Mouse (Mus musculus) layer of hippocampus, adult 8-10 months (tissue): Measurements from ENCODE around the gene Runx3. TPM values are rescaled to one million over a fixed set of nuclear protein-coding genes. Genes with fewer than 3 reads are reported as not detected.
A peak's percentile ranks its signal among the peaks of the same experiment; 100 is the strongest.

Source experiments
- DNase-seq, 2 experiments: peaks; one replicate each; pipeline ENCODE4 v3.0.0; 2022; ENCODE audit warnings: low spot score in 2 of 2
- total RNA-seq, 4 experiments: library from RNA; stranded (reverse); gene quantifications; 2 replicates each; pipeline ENCODE4 v1.2.4; 2022

Gene Runx3
- total RNA-seq, 4 experiments from 2014 or later = 0.78 to 0.89 TPM; not detected in 2

- peak; percentile 28 to 76 for DNase-seq
Measured at GRCm38 (mm10) chr4:135219652-135220051, 99.2 kb downstream of the Runx3 start.

- no peak for DNase-seq
Measured at GRCm38 (mm10) chr4:135220641-135221040, 100.2 kb downstream of the Runx3 start.

- DNase-seq = no peak
Measured at GRCm38 (mm10) chr4:135221632-135222407, 101.4 kb downstream of the Runx3 start.

GRCm38 (mm10) chr4:135223808-135224207 is 103.4 kb downstream of the Runx3 start:
- no peak for DNase-seq

GRCm38 (mm10) chr4:135226008-135226667 is 105.7 kb downstream of the Runx3 start:
- DNase-seq = no peak

Other genes with a start within 250 kb of the Runx3 start
- 100 to 1,000 TPM; 113 to 123 (median 116) TPM for gene Tmem50a, start 205.6 kb upstream of the Runx3 start, total RNA-seq
- gene Rsrp1, start 197.1 kb upstream of the Runx3 start, total RNA-seq = 100 to 1,000 TPM; 246 to 317 (median 274) TPM
- 10 to 100 TPM; 45.5 to 65.0 (median 51.9) TPM for gene Syf2, start 189.8 kb upstream of the Runx3 start, total RNA-seq
- gene Clic4, start 152.2 kb downstream of the Runx3 start, total RNA-seq = 10 to 100 TPM; 37.4 to 43.1 (median 38.4) TPM
- gene Srrm1, start 232.7 kb downstream of the Runx3 start, total RNA-seq = 100 to 1,000 TPM; 134 to 168 (median 160) TPM